Mouse (Mus musculus) C2C12 (cell line): ENCODE data around the gene Cd37.

ENCODE experiments used
- CEBPB ChIP-seq: IDR thresholded peaks from one replicate; pipeline ENCODE4 v1.6.1; 2011; ENCODE audit warnings: low read depth, mild to moderate bottlenecking, control low read depth, moderate library complexity
- CTCF ChIP-seq: IDR thresholded peaks from one replicate; pipeline ENCODE4 v1.5.1; 2011; ENCODE audit not compliant: control insufficient read depth, insufficient read depth, insufficient read length
- MAX ChIP-seq: IDR thresholded peaks from one replicate; pipeline ENCODE4 v1.6.1; 2011; ENCODE audit warnings: mild to moderate bottlenecking, control low read depth
- MYOG ChIP-seq: IDR thresholded peaks from one replicate; pipeline ENCODE4 v1.6.1; 2011; ENCODE audit not compliant: control insufficient read depth, insufficient read length; ENCODE audit errors: extremely low read depth
- USF1 ChIP-seq: IDR thresholded peaks from one replicate; pipeline ENCODE4 v1.6.1; 2011; ENCODE audit warnings: low read depth, mild to moderate bottlenecking, control low read depth, moderate library complexity

GRCm38 (mm10) chr7:45233580-45234332 lies 5.2 kb downstream of the Cd37 start:
- TF ChIP-seq CTCF (no peak), MYOG (no peak), MAX (no peak), USF1 (no peak), CEBPB (no peak)
